Mouse (Mus musculus): ENCODE measurements at regions not wholly inside any gene's neighbourhood (a gene's known extent, or its start where the extent isn't known, plus 50 kb on each side); places are given as distances from the start of the nearest gene placed in this dataset.

- DNase-seq (ENCODE audit: low read depth): no peak
Measured at GRCm38 (mm10) chr14:25123541-25124337, 335.2 kb upstream of the Zmiz1 start.

- DNase-seq (ENCODE audit: low read depth): no peak
Measured at GRCm38 (mm10) chr14:25126544-25126943, 332.4 kb upstream of the Zmiz1 start.

DNA sequence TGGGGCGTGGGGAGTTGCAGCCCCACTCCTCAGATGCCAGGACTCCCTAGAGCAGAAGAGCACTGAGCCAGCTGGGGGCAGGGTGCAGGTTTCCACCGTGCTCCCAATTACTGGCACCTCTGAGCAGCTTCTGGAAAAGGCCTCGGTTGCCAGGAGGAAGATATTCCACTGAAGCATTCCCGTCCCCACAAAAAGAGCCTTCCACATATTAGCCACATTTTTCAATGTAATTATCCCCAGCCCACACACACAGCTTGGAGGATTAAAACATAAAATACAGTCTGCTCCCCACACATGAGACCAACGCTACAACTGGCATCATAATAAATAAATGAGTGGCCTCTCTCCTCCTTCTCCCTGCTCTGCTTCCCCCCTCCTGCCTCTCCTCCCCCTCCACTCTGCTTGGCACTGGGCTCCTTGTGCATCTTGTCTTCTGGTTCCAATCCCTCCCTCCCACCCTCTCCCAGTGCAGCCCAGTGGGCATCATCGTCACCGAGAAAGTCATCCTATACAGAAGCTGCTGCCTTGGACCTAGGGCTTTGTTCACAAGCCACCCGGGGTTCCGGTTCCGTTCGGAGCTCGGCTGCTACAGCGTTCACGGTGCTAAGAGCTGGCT, 331.3 kb upstream of the Zmiz1 start:
- DNase-seq (ENCODE audit: low read depth): no peak

GRCm38 (mm10) chr14:25128160-25128547, 330.8 kb upstream of the Zmiz1 start:
- no peak for DNase-seq (ENCODE audit: low read depth)

DNA sequence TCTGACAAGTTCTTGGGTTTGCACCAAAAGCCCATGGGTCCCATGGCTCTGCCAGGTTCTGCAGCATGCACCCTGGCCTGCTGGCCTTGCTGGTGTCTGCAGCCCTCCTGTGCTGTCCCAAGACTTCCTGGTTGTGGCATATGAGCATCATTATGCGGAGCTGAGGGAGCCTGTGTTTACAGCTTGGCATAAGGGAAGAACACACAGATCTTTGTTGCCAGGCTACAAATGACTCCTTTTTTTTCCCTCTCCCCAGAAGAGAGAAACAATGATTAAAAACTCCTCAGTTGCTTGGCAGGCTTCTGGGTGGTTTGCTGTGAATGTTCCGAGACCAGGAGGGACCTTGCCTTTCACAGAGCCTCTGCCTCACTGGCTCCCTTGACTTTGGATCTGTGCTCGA, 323.6 kb upstream of the Zmiz1 start:
- DNase-seq (ENCODE audit: low read depth): no peak

- no peak for DNase-seq (ENCODE audit: low read depth)
Measured at GRCm38 (mm10) chr14:25137312-25137711, 321.7 kb upstream of the Zmiz1 start.

DNA sequence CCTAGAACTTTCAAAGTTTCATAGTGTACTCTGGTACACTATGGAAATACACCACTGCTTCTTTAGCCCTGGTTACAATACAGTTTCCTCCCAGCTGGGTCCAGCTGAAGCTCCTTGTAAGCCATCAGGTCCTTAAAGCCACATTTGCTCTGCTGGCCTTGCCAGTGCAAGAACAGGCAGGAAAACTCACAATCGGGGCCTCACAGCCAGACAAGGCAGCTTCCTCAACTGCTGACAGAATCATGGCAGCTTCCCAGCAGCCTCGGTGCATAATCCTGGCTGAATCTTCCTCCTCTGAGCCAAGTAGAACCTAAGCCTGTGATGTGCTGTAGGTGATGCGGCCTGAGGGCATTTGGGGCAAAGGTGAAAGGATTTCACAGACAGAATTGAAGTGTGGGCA, 320.5 kb upstream of the Zmiz1 start:
- no peak for DNase-seq (ENCODE audit: low read depth)

- DNase-seq (ENCODE audit: low read depth): no peak
Measured at GRCm38 (mm10) chr14:25141933-25142332, 317.1 kb upstream of the Zmiz1 start.

GRCm38 (mm10) chr14:25143051-25143450, 315.9 kb upstream of the Zmiz1 start:
- DNase-seq (ENCODE audit: low read depth): no peak

- DNase-seq (ENCODE audit: low read depth): no peak
Measured at GRCm38 (mm10) chr14:25147731-25148130, 311.3 kb upstream of the Zmiz1 start.

GRCm38 (mm10) chr14:25150968-25151367, 308.0 kb upstream of the Zmiz1 start:
- no peak for DNase-seq (ENCODE audit: low read depth)

GRCm38 (mm10) chr14:25151485-25151884, 307.5 kb upstream of the Zmiz1 start:
- DNase-seq (ENCODE audit: low read depth): no peak

DNA sequence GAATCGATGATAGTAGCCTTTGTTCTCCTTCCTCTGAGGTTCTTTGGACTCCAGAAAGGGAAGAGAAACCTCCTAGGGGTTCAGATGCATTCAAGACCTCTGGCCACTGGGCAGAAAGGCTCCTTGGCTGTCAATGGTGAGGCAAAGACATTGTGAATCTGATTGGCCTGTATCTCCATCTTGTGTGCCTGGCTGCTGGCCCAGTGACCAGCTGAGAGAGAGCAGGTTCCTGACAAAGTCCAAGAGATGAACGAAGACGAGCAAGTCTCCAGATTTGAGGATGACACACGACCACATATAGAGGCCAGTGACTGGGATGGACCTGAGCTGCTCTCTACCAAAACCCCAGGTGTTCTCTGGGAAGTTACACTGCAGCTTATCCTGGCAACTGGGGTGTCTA, 305.4 kb upstream of the Zmiz1 start:
- no peak for DNase-seq (ENCODE audit: low read depth)

GRCm38 (mm10) chr14:25154180-25154579, 304.8 kb upstream of the Zmiz1 start:
- no peak for DNase-seq (ENCODE audit: low read depth)

DNA sequence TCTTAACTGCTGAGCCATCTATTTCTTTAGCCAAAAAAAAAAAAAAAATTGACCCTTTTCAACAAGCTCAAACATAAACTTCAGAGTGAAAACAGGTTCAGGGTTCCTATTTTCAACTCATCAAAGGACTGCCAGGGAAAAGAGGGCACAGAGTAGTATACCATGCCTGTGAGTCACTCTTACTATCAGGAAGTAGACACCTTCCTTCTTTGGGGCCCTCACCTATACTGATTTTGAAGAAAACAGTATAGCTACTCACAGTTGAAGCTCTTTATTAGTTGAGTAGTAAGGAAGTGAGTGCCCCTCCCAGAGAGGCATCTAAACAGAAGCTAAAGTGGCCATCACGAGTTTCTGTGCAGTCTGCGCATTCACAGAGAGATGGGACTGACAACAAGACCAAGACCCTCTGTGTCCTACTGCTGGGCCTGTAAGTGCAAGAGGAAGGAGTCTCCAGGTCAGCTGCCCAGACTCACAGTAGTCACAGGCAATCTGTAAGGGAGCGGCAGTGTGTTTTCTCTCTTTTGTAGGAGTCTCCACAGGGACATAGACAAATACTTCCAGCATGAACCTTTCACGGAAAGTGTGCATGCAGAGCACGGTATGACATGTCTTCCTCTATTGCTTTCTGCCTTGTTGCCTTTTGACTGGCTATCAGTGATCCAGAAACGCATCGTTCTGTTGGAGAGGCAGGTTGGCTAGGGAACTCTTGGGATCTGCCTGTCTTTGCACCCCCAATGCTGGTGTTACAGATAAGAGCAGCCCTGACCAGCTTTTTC, 303.8 kb upstream of the Zmiz1 start:
- DNase-seq (ENCODE audit: low read depth): no peak

- DNase-seq (ENCODE audit: low read depth): no peak
Measured at GRCm38 (mm10) chr14:25156171-25156570, 302.8 kb upstream of the Zmiz1 start.

GRCm38 (mm10) chr14:25161684-25162321, 297.2 kb upstream of the Zmiz1 start:
- no peak for DNase-seq (ENCODE audit: low read depth)

DNA sequence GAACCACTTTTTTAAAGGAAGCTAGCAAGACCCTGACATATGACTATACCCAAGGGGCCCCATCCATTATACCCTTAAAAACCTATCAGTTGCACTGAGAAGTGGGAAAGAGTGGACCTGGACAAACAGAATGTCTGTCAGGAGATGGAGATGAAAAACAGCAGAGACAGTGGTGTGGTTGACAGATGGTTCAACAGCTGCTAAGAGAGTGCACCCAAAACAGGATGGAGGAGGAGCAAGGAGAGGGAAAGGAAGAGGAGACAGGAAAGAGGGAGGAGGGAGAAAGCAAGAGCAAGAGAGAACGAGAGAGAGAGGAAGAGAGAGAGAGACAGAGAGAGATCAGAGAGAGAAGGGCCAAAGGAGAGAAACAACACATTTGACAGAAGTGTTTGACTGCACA, 292.8 kb upstream of the Zmiz1 start:
- DNase-seq (ENCODE audit: low read depth): no peak

- no peak for DNase-seq (ENCODE audit: low read depth)
Measured at GRCm38 (mm10) chr14:25167604-25168003, 291.4 kb upstream of the Zmiz1 start.

DNA sequence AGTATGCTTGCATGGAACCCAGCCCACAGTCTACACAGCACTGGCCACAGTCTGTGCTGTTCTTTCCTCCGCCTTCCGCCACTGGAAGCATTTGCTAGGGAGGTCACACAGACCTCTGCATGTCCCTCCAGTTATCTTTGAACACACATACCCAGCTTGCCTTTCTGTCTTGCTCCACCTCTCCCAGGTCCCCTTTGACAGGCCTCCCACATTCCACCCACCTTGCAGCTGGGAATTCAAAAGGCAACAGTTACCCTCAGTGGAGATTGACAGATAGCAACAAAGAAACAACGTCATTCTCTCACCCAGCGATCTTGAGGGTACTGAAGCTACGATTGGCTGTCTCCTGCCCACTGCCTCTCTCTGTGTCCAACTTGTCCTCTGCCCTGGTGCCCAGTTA, 290.7 kb upstream of the Zmiz1 start:
- DNase-seq (ENCODE audit: low read depth): no peak

- no peak for DNase-seq (ENCODE audit: low read depth)
Measured at GRCm38 (mm10) chr14:25173281-25173680, 285.7 kb upstream of the Zmiz1 start.

- DNase-seq (ENCODE audit: low read depth): no peak
Measured at GRCm38 (mm10) chr14:25173873-25174272, 285.1 kb upstream of the Zmiz1 start.

DNA sequence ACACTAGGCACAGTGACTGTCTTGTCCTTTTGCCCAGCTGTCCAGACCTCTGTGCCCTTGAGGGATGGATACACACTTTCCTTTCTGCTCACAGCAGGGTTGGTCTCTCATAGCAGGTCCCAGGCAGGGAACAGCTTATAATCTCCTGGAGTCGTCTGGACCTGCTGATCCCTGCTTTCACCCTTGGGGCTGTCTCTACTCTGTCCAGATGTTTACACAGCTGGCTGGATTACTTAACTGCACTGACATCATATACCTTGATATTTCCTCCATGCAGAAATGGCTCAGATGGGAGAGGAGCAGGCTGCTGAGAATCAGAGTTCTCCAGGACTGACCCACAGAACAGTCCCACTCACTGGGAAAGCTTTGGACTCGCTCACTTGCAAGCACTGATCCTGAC, 284.6 kb upstream of the Zmiz1 start:
- no peak for DNase-seq (ENCODE audit: low read depth)

Data from c-Kit-positive CD71-negative TER-119-negative erythroid progenitor cells, embryonic 14.5 days (primary cell).